Mouse (Mus musculus): ENCODE results near the gene Fgf18. TPM values are rescaled to one million over a fixed set of nuclear protein-coding genes. Genes with fewer than 3 reads are reported as not detected.

Fgf18 gene
- polyA plus RNA-seq, 1 experiment from 2014 or later = 3.6 TPM

GRCm38 (mm10) chr11:33078036-33078435 lies 69.2 kb downstream of the Fgf18 start:
- H3K36me3 ChIP-seq = no peaks in the 10 kb centered on the region
- H3K9me3 ChIP-seq = no peaks in the 10 kb centered on the region
- whole genome bisulfite sequencing = 26% methylated on average over 6 of the region's 7 CpGs
- no peak overlapping the region for H3K9ac ChIP-seq (replicated peaks)
- H3K27me3 ChIP-seq = no peaks in the 10 kb centered on the region
- no peak overlapping the region for H3K4me3 ChIP-seq (replicated peaks)
- peak; percentile 74 for ATAC-seq
- no peak overlapping the region for H3K4me2 ChIP-seq (replicated peaks)
- peaks cover 11% of the 10 kb centered on the region for H3K4me1 ChIP-seq (replicated peaks)
- no peak overlapping the region for H3K27ac ChIP-seq

- Histone ChIP-seq H3K4me1 (replicated peaks) (peaks cover 16% of the 10 kb centered on the region), H3K27ac (no peak overlapping the region), H3K27me3 (no peaks in the 10 kb centered on the region), H3K4me2 (replicated peaks) (no peak overlapping the region), H3K36me3 (no peaks in the 10 kb centered on the region), H3K9me3 (no peaks in the 10 kb centered on the region), H3K4me3 (replicated peaks) (no peak overlapping the region), H3K9ac (replicated peaks) (no peak overlapping the region)
- 74% methylated on average over 8 of the region's 8 CpGs for WGBS
- ATAC-seq = no peak; the same call in 1 of the 2 replicates
These were observed 71.9 kb downstream of the Fgf18 start for GRCm38 (mm10) chr11:33075293-33075692.

GRCm38 (mm10) chr11:33074541-33074940 lies 72.7 kb downstream of the Fgf18 start:
- ATAC-seq = no peak
- WGBS = 81% methylated on average over 7 of the region's 7 CpGs
- H3K4me2 ChIP-seq (replicated peaks) = no peak overlapping the region
- H3K4me3 ChIP-seq (replicated peaks) = no peak overlapping the region
- no peaks in the 10 kb centered on the region for H3K36me3 ChIP-seq
- peaks cover 18% of the 10 kb centered on the region for H3K4me1 ChIP-seq (replicated peaks)
- no peaks in the 10 kb centered on the region for H3K9me3 ChIP-seq
- H3K27me3 ChIP-seq = no peaks in the 10 kb centered on the region
- H3K27ac ChIP-seq = no peak overlapping the region
- no peak overlapping the region for H3K9ac ChIP-seq (replicated peaks)

DNA sequence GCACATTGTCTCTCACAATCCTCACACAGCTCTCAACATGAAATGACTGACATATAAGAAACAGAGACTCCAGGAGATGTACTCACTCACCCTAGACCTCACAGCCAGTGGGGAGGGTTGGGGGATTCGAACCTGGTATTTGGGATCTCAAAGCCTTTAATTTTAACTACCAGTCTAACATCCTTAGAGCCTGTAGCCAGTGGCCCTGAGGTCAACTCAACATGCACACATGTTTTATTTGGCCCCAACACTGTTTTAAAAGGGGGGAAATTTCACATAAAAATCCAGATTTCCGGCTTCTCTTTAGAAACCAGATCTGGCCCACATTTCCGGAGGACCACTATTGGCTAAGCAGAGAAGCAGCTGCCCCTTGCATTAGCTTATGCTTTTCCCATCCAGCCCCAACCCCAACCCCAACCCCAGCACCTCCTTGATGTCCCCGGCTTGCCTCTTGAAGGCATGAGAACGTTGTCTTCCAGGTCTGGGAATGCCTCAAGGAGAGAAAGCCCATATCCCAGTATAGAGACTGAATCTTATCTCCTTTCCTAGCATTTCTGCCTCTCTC lies 75.8 kb downstream of the Fgf18 start:
- Histone ChIP-seq H3K4me1 (replicated peaks) (peaks cover 6% of the 10 kb centered on the region; the same call in 1 of the 2 replicates), H3K4me3 (replicated peaks) (no peak overlapping the region)
- 94% methylated on average over 5 of the region's 5 CpGs for WGBS

DNA sequence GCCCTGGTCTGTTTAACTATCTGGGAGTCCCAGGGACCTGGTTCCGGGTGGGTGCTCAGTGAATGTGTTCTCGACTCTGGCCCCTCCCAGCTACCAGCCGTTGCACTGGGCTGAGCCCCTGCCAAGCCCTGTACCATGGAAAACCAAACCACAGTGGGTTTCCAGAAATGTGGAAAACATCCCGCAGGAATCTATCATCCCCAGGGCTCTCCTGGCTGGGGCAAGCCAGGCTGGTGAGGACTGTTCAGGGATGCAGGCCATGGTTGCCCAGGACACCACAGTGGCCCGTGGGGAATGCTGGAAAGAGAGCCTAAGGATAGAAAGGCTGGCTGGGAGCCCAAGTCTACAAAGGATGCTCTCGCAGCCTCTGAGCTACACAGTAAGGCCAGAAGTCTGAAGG lies 76.7 kb downstream of the Fgf18 start:
- H3K9ac ChIP-seq (replicated peaks) = no peak overlapping the region
- H3K4me1 ChIP-seq (replicated peaks) = peaks cover 6% of the 10 kb centered on the region; the same call in 1 of the 2 replicates
- no peaks in the 10 kb centered on the region for H3K36me3 ChIP-seq
- 42% methylated on average over 6 of the region's 6 CpGs for WGBS
- no peaks in the 10 kb centered on the region for H3K27me3 ChIP-seq
- no peaks in the 10 kb centered on the region for H3K9me3 ChIP-seq
- ATAC-seq = peak; percentile 97
- no peak overlapping the region for H3K27ac ChIP-seq
- H3K4me3 ChIP-seq (replicated peaks) = no peak overlapping the region
- H3K4me2 ChIP-seq (replicated peaks) = no peak overlapping the region

More for the DNA sequence above, 75.8 kb downstream of the Fgf18 start:
- no peaks in the 10 kb centered on the region for H3K27me3 ChIP-seq
- no peak overlapping the region for H3K4me2 ChIP-seq (replicated peaks)
- no peaks in the 10 kb centered on the region for H3K9me3 ChIP-seq
- no peaks in the 10 kb centered on the region for H3K36me3 ChIP-seq
- H3K27ac ChIP-seq = no peak overlapping the region
- no peak for ATAC-seq
- H3K9ac ChIP-seq (replicated peaks) = no peak overlapping the region

Other genes starting within 250 kb of the Fgf18 start
- 592 and 605 TPM in 2 replicates for gene Npm1, start 15.8 kb upstream of the Fgf18 start, polyA plus RNA-seq (2015; fragmentation: Nextera tagmentation; extraction: Ambion mirVana)
- gene Tlx3, start 56.2 kb upstream of the Fgf18 start, polyA plus RNA-seq (2015; fragmentation: Nextera tagmentation; extraction: Ambion mirVana) = 1.3 and 1.8 TPM in 2 replicates
- gene Gm12117, start 129.3 kb upstream of the Fgf18 start, polyA plus RNA-seq (2015; fragmentation: Nextera tagmentation; extraction: Ambion mirVana) = not detected in 2 replicates